Mouse (Mus musculus) gastrocnemius, adult 18-20 months (tissue): ENCODE measurements around the gene Slc16a7. TPM values are rescaled to one million over a fixed set of nuclear protein-coding genes. Genes with fewer than 3 reads are reported as not detected.

Experiments used
- DNase-seq: peaks from one replicate; pipeline ENCODE4 v3.0.0; 2021; ENCODE audit warnings: low spot score
- long read RNA-seq, 2 experiments: library from polyadenylated mRNA; stranded (forward); transcript quantifications; one replicate each; pipeline ENCODE4 v2.0.0; 2021
- total RNA-seq, 2 experiments: library from RNA; stranded (reverse); gene quantifications; 2 replicates each; pipeline ENCODE4 v1.2.3; 2021

The Slc16a7 gene
- total RNA-seq, result 1 to 10 TPM; 1.3 TPM
- long read RNA-seq, experiment 1, result 0 reads
- long read RNA-seq, experiment 2, full-length matches to known transcripts, result 1 of 2 reads
- long read RNA-seq, experiment 2, partial matches to known transcripts, result 0 of 2 reads
- long read RNA-seq, experiment 2, other reads (novel, unspliced or antisense), result 1 of 2 reads

GRCm38 (mm10) chr10:125388876-125389786, at the start of gene Slc16a7:
TSS of gene Slc16a7 (minus strand) at chr10:125389465.
- no peak for DNase-seq

DNA sequence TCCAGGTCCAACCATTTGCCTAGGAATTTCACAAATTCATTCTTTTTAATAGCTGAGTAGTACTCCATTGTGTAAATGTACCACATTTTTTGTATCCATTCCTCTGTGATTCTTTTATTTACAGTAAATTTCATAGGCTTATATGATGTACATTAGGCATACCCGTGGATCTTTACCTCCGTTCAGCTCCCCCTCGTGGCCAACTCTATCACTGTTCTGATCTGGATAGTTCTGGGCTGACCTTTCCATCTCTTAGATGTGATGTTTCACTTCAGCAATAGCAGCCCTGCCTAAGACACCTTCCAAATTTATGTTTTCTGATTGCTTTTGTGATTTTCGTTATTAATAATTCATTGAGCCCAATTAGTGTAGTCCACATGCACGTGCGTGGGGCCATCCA, 29.5 kb upstream of the Slc16a7 start:
- DNase-seq, result no peak

- no peak for DNase-seq
These were observed 10.5 kb upstream of the Slc16a7 start for GRCm38 (mm10) chr10:125399796-125400195.

- no peak for DNase-seq
These were observed 746 bp upstream of the Slc16a7 start for GRCm38 (mm10) chr10:125390011-125390410.

DNA sequence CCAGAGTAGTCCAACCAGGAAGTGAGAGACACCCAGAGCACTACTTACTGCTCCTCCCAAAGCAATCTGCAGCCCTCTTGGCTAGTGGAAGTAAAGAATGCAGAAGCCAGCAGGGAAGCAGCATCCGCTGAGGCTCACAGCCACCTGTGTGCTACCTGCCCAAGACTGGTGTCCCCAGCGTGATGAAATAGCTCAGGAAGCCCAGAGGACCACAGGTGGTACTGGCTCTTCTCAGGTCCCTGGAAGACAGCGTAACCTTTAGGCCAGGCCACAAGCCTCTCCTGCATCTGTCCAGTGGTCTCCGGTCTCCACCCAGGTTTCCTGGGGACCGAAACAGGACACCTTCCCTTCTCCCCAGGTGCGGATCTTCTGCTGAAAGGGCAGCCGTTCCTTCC, 787 bp downstream of the Slc16a7 start:
- no peak for DNase-seq

DNA sequence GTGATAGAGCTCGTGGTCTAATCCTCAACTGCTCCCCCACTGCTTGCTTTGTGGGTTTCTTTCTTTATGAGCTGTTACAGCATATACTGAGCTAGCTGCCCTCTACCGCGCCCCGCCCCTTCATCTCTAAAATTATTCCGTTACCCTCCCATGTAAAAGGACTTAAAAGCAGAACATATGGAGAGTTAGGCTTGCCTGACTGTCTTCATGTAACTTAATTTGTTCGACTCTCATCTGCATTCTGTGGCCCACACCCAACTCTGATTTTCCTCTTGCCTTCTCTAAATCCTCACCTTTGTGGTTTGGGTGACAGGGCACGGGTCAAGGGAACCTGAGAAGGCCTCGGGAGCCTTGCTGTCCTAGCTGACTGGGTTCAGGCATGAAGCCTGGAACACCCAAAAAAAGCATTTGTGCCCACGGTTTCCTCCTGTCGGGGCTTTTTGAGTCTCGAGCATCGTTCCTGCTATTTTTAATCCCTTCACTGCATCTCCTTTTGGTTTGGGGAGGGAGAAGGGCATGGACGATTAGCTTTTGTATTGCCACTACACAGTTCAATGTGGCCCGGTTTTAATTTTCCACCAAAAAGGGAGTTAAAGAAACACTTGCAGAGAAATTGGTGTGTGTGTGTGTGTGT, 1.4 kb downstream of the Slc16a7 start:
- DNase-seq, result no peak

DNA sequence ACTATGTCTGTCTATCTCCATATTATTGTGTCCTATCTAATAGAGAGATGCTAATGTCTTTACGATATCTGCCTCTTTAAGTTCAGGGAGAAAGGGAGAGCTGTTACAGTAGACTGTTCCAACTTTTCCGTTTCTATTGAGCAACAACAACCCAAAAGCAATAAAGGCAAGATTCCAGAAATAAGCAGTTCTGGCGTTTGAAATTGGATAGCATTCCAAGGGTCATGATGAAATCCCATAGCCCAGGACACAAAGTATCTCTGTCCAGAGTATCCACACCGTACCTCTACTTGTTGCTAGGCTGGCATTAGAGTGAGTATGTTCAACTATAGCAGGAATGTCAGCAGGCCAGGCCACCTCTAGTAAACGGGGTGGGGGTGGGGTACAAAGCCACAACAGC, 13.7 kb downstream of the Slc16a7 start:
- DNase-seq, result no peak

DNA sequence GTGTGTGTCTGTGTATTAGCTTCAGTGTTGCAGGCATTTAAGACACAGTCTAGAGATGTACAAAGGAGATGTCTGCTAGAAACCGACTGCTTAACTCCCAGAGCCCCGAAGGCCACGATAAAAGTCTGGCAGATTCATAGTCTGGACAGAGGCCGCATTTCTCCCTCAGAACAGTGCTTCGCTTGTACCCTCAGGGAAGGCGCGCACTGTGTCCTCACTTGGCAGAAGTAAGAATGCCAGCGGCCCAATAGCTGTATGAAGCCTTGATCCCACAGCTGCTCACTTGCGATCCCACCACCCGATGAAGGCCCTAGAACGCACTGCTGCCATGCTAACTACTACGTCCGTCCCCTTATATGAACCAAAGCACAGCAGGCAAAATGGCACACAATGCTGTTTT, 16.6 kb downstream of the Slc16a7 start:
- DNase-seq, result no peak

- no peak for DNase-seq
These were observed 17.8 kb downstream of the Slc16a7 start for GRCm38 (mm10) chr10:125371451-125371850.

DNA sequence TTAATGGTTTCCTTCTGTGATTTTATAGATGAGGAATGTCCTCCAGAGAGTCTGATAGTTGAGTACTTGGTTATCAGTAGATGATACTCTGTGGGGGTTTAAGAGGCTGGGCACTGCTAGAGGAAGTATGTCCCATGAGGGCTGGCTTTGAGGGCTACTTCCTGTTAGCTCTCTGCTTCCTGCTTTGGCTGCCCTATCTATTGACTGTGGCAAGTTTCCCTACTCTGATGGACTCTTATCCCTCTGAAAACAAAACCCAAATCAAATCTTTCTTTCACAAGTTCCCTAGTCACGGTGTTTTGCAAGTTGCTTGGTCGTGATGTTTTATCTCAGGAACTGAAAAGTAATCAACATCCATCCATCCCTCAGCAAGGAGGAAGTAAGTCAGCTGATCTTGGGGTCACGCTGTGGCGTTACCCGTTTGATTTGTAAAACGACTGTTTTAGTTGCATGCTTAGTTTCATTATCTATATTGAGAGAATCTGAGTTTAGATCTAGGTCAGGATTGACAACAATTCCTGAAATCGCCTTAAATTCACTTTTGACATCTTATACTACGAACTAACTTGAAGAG, 19.1 kb downstream of the Slc16a7 start:
- DNase-seq, result no peak

DNA sequence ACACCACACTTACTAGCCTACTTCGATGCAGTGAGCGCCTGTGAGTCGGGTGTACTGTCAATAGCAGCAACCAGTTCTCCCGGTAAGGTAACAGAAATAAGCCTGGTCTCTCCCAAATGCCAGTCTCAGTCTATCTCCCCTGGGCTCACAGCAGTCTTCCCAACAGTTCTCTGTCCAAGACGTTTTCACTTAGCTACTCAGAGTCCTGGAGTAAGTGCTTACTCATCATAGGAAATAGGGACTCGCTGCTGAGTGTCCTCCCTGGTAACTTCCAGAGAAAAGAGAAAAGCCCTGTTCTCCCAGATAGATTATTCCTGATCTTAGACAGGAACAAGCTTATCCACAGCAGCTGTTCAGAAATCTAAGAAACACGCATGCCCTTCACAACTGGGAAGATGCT, 30.8 kb downstream of the Slc16a7 start:
- no peak for DNase-seq

DNA sequence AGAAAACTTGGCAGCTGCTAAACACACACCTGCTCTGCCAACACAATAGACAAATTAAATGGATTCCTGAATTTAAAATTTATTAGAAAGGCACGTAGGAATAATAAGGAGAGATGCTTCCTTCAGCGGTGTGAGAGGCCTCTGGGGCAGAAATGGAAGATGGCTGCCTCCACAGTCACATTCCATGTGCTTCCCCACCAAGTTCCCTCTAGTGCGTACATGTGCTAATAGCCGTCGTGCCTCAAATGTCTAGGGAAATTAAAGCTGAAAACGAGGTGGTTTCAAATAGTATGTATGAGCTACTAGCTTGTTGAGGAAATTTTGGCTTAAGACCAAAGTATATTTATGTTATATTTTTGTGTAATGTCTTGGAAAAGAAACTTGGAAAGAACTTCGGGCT, 36.5 kb downstream of the Slc16a7 start:
- DNase-seq, result no peak

DNA sequence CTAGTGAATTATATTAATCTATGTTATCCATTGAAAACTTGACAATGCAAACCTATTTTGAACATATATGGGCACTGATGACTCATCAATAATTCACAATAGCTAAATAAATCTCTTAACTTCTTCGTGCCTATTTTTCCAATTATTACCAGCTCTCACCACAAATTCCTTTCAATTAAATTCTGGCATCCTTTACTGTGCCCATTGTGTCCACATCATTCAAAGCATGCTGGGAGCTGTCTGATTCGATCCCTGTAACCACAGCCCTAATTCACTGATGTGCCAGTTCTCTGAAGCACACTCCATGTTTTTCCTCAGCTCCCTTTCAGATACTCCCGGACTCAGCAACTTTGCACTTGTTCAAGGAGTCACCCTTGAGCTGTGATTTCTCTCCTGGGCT, 41.1 kb downstream of the Slc16a7 start:
- no peak for DNase-seq

- DNase-seq, result no peak
These were observed 42.1 kb downstream of the Slc16a7 start for GRCm38 (mm10) chr10:125347149-125347548.

DNA sequence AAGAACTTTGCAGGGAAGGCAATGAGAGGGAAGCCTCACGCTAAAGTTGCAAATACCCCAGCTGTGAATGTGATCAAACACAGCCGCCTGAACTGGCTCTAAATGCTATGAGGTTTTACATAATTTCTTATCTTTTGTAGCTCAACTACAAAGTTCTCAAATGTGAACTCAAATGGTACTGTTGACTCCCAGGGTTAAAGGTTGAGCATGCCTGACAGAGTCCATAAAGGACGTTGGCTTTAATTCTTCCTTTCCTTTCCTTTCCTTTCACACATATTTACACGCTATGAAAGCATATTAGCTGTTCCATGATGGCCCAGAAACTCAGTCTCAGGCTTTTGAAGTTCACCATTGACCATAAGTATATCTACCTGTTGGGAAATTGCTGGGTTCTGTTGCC, 42.9 kb downstream of the Slc16a7 start:
- no peak for DNase-seq

- no peak for DNase-seq
These were observed 43.7 kb downstream of the Slc16a7 start for GRCm38 (mm10) chr10:125345583-125345982.

GRCm38 (mm10) chr10:125342204-125342603, 47.1 kb downstream of the Slc16a7 start:
- DNase-seq, result no peak

- no peak for DNase-seq
These were observed 55.5 kb downstream of the Slc16a7 start for GRCm38 (mm10) chr10:125333799-125334198.

GRCm38 (mm10) chr10:125331334-125331733, 57.9 kb downstream of the Slc16a7 start:
- DNase-seq, result no peak

- DNase-seq, result no peak
These were observed 60.8 kb downstream of the Slc16a7 start for GRCm38 (mm10) chr10:125328331-125329063.

GRCm38 (mm10) chr10:125324871-125325565, 64.2 kb downstream of the Slc16a7 start:
- no peak for DNase-seq
